Mouse (Mus musculus) erythroblast, embryonic 14.5 days (primary cell): ENCODE measurements around the gene Dnajc22.

Experiments
- GATA1 ChIP-seq: IDR thresholded peaks from 2 replicates; pipeline ENCODE4 v1.6.1; 2012; ENCODE audit warnings: low read length, inconsistent platforms, mixed read lengths
- TAL1 ChIP-seq: IDR thresholded peaks from 3 replicates; pipeline ENCODE4 v1.6.1; 2012; ENCODE audit warnings: low read length, inconsistent platforms, mixed read lengths

- TF ChIP-seq GATA1 (no peak), TAL1 (no peak)
Observed at GRCm38 (mm10) chr15:99099139-99099556, 6.2 kb downstream of the Dnajc22 start.
